Mouse (Mus musculus): ENCODE measurements around the gene Emc3.

The Emc3 gene

DNA sequence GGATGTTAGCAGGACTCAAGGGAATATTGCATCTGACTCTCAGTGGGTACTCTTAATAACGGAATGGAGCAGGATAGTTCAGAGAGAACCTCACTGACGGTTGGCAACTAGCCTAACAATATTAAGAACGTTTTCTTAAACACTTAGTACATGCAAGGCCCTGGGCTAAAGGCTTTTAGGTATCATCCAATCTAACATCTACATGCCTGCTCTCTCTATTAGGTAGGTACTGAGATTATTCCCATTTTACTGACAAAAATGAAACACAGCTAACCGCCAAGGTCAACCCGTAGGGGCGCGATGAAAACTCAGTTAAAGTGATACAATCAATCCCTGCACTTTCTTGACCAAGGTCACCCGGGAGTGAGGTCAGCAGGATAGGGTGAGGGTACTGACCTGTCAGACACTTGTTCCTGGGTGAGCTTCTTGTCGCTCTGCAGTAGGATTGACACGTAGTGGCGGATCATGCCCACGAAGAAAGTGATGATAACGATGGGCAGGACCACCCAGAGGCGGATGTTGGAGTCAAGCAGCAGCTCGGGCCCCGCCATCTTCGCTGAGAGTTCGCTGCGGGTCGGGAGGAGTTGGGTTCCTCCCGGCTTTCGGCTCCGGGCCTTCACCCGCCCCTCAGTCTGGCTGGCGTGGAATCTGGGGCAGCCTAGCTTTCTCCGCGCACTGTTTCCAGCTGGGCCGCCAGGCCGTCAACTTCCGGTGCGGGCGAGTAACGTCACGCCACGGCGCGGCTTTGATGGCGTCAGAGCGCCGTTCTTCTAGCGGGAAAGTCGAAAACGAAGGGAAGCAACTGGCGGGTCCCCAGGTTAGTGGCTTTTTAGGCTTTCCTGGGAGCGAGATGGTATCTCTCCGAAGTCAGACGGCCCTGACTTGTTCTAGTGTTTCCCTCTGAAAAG lies at the start of gene Emc3, which contains the start of gene Fancd2:
Gene Emc3, minus strand, starts transcription at position 721 of the 908 bp plus-strand sequence.
Gene Fancd2, plus strand, starts transcription at position 751 of the 908 bp plus-strand sequence.
- peak; percentile 70 for DNase-seq (ENCODE audit: extremely low read depth, low read depth)

DNA sequence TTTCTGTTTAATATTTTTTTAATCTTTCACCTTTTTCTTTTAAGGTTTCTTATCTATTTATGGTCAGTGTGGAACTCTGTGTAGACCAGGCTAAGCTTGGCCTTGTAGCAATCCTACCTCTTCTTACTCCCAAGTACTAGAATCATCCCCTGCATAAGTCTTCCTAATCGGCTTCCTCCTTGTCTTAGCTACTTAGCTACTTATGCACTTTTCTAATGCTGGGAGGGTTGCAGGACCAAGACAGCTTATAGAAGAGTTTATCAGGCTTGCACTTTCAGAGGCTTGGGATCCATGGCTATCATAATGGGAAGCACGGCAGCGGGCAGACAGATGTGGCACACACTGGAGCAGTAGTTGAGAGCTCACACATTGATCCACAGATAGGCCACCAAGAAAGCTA lies 47.9 kb upstream of the Emc3 start:
- no peak for DNase-seq (ENCODE audit: extremely low read depth, low read depth)

DNA sequence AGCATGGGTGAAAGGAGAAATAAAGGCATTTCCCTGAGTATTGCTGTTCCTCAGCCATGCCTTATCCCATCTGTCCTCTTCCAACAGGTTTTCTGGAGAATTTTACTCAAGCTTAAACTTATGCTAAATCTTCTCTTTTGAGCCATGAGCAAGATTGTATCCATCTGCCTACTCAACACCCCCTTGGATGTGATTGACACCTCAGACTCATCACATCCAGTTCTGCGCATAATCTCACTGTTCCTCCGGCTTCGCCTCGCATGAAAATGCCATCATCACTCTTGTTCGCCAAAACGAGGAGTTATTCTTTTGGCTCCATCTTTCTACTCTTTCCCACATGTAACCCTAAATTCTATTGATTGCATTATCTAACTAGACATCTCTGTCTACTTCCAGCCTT lies 44.6 kb upstream of the Emc3 start:
- DNase-seq (ENCODE audit: extremely low read depth, low read depth), result no peak

DNA sequence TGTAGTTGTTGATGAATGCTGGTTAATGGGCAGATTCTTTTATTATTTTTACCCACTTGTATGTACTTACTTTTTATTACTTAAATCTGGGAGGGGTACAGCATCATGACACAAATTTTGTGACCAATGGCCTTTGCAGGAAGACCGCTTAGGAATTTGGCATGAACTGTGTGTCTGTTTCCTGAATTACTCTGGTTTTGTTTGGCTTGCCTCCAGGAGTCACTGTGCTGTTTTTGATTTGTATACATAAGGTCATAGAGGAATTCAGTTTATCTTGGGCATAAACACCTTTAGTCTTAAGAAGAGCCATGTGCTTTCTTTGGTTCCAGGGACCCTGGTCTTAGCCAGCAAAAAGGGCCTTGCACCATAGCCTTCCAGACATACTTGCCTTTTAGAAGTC lies 33.1 kb upstream of the Emc3 start:
- DNase-seq (ENCODE audit: extremely low read depth, low read depth), result no peak

DNA sequence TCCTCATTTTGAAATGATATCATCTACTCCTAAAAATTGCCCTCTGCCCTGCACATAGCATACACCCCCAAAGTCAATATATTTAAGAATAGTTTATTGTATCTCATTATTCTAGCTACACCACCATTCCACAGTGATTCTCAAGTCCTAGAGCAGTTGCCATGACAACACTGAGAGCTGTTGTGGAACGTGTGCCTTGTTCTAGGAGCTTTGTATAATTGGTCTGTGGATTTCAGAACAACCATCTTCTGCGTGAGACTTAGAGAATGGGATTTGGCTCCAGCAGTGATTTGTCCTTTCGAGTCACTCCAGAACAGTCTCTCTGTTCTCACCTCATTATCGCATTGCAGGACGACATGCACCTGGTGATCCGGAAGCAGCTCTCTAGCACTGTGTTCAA lies 28.3 kb upstream of the Emc3 start:
- no peak for DNase-seq (ENCODE audit: extremely low read depth, low read depth)

DNA sequence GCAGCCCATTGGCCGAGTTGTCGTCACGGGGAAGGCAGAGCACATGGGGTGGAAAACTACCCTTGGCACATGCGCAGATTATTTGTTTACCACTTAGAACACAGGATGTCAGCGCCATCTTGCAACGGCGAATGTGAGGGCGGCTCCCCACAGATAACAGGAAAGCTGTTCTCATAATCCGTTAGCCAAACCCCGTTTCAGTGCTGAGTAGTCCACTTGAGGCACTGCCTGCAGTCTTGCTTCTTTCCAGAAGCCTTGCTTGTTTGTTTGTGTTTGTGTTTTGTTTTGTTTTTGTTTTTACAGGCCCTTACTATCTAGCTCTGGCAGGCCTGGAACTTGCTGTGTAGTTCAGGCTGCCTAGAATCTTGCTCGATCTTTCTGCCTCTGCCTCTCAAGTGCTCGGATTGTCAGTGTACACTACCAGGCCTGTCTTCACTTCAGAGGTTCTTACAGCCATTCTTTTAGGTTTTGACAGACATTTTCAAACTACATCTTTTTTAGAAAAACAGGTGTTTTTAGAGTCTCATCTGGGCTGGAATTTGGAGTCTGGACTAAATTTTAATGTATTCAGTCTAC lies 12.5 kb upstream of the Emc3 start:
- DNase-seq (ENCODE audit: extremely low read depth, low read depth), result no peak

DNA sequence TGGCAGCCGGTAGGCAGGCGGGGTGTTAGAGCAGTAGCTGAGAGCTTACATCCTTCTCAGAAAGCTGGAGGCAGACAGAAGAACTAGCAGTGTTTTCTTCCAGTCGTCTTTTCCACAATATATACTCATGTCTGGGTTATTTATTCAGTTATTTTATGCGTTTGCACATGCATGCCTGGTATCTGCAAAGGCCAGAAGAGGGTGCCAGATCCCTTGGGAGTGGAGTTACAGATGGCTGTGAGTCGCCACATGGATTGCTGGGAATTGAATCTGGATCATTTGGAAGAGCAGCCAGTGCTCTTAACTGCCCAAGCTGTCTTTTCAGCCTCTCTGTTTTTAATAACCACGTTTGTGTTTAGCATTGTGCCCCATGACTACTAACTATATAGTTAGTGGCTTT lies 10.2 kb upstream of the Emc3 start:
- DNase-seq (ENCODE audit: extremely low read depth, low read depth), result no peak

DNA sequence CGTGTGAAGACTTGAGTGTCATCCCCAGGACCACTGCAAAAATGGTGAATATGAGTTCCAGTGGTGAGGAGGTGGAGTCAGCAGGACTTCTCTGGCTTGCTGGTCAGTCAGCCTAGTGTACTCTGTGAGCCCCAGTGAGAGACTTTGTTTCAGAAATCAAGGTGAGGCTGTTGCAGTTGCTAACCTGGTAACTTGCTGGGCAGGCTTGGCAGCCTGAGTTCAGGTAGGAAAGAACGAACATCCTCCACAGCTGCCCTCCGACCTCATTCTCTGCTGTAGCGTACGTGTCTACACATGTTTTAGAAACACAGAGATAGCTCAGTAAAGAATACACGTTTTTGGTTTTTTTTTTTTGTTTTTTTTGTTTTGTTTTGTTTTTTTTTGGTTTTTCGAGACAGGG lies 3.4 kb upstream of the Emc3 start:
- DNase-seq (ENCODE audit: extremely low read depth, low read depth), result no peak

DNA sequence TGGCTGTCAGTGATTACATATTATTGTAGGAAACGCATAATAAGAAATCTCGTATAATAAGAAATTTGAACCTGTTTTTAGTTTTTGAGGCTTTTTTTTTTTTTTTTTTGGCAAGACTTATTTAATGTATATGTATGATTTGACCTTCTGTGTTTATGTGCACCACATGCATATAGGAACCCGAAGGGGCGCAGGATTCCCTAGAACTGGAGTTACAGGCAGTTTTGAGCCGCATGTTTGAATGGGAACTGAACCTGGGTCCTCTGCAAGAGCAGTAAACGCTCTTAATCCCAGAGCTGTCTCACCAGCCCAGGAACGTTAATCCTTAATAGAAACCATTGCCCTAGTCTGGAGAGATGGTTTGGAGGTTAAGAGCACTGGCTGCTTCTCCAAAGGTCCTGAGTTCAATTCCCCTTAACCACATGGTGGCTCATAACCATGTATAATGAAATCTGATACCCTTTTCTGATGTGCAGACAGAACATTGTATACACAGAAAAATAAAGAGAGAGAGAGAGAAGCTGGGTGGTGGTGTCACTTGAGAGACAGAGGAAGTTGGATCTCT lies 470 bp upstream of the Emc3 start:
- peak; percentile 39 for DNase-seq (ENCODE audit: extremely low read depth, low read depth)

DNA sequence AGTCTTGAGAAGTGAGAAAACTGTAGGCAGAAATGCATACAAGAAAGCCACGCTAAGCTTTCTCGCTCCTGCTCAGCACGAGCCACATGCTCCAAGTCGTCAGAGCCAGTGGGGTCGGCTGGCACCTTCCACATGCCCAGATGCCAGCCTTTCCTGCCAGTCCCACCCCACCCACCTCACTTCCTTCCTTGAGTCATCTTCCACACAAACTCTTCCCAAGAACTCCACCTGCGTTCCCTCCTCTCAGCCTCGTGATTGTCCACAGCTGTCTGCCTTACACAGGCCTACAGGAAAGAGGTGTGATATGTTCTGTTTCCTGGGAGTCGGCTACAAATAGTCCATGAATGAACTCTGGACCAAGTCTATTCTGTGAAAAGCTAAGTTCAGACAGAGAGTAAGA lies 8.0 kb downstream of the Emc3 start:
- DNase-seq (ENCODE audit: extremely low read depth, low read depth), result no peak

DNA sequence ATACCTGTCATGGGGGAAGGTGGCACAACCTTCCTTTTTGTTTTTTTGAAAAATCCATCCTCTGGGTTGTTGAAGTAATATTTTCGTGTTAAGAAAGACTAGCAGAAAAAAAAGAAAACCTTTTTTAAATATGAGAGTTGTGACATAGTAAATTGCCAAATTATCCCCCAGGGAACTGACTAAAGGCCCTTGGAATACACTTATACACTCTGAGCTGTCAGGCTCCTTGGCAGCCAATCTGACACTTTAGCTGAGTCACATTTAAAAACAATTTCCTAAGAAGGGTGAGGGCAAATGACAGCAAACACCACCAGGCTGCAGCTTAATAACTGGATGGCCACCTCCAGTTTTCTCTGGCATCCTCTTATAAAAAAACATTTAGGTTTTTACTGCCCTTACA lies 9.1 kb downstream of the Emc3 start:
- DNase-seq (ENCODE audit: extremely low read depth, low read depth), result no peak

DNA sequence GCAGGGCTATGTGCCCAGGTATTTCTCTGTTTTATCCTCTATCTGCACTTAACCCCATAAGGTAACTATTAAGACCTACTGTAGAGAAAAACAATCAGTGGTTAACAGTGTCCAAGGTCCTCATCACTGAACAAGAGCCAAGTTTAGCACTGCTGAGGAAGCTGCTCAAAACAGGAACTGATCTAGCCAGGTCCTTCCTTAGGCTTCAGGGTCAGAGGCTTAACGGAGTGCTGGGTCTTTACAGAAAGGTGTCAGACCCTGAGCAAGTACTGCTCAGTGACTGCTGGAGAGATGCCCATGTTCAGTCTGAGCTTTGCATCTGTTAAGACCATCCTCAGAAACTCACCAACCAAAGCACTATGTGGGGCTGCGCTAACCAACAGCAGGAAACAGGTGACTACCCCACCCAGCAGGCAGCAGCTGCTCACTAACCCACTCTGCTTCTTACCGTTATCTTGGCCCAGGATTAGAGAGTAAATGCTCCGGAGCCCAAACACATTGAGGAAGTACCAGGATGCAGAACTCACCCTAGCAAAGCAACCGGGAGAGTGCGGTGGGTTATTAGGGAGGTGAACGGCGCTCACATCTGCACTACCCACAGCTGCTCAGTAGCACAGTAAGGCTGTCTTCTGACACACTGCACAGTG lies 13.9 kb downstream of the Emc3 start:
- DNase-seq (ENCODE audit: extremely low read depth, low read depth), result peak; percentile 63

DNA sequence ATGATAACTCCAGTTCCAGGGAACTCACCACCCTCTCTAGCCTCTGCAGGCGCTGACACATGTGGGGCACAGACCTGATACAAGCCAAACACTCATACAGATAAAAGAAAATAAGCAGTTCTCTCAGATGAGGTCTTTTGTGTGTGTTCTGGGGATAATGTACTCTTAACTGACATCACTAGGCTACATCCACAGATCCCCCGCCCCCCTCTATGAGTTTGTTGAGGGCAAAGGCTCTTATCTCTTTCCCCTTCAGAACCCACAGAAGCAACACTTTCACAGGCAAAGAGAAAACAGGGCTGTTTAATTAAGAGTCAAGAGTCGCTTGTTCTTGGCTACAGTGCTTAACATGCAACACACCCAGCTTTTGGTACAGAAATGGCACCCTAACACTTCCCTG lies 16.9 kb downstream of the Emc3 start:
- DNase-seq (ENCODE audit: extremely low read depth, low read depth), result no peak

DNA sequence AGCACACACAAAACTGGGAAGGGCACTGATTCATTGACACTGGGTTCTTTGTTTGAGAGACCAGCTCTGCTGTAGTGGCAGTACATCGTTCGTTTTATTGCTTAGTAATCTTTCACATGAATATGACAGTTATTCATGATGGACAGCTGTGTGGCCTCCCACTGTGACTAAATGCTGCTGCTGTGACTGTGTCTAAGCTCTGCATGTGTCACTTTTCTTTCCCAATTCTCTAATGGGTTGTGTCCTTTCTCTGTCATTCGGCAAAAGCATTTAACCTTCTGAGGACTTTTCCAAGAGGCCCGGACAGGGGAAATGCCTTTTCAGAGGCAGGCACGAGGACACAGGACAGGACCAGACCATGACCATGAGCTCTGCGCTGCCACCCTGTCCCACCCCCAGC lies 17.5 kb downstream of the Emc3 start:
- DNase-seq (ENCODE audit: extremely low read depth, low read depth), result no peak

DNA sequence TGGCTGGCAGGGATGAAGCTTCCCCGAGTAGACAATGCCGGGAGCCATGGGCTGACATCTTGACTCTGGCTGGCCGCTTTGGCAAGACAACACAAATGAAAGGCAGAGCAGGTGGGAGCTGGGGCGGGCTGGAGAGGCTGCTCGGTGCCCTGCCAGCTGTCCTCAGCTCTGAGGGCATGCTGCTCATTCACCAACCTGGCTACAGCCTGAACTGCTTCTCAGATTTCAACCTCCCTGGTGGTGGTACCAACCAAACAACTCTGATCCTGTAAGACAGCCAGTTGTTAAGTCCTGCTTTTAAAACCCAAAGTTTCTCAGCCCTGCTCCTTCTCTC lies 22.5 kb downstream of the Emc3 start:
- no peak for DNase-seq (ENCODE audit: extremely low read depth, low read depth)

DNA sequence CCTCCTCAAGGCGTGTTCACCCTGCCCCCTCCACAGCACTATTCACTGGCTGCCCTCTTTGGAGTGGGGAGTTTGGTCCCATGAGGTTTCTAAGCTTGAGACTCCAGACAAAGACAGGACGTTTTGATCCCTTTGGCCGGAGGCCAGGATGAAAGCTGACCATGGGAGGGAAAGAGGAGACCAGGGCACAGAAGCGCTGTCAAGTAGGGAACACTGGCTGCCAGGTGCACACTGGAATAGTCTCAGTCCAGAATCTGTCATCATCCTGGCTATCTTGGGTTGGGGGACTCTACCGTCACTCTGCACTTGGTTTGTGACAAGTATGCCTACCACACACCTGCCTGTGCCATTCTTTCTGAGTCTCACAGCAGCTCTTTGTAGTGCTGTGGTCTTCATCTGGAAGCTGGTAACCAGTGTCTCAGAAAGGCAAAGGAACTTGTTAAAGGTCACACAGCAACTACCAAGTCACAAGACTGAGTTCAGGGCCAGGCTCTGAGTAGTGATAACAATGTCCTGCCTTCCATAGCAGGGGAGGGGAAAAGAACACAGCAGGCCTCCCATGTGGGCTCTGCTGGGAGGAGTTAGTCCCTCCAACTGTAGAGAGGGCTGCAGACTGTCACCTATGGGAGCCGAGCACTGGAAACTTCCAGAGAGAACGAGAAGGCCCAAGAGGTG lies 23.0 kb downstream of the Emc3 start:
- no peak for DNase-seq (ENCODE audit: extremely low read depth, low read depth)

DNA sequence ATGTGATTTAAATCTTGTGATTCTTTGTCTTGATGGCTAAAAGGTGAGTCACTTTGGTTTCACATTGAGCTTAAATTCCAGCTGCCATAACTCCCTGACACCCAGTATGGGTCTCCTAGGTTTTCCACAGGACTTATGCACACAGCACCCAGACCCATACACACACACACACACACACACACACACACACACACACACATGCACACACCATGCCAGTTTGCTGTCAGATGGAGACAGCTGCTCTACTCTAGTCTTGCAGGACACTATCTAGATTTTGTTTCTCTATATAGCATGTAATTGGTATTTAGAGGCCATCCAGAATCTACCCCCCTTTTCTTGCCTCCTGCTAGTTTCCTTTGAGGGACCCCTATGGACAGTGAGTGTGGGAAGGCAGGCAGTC lies 24.3 kb downstream of the Emc3 start:
- DNase-seq (ENCODE audit: extremely low read depth, low read depth), result no peak

DNA sequence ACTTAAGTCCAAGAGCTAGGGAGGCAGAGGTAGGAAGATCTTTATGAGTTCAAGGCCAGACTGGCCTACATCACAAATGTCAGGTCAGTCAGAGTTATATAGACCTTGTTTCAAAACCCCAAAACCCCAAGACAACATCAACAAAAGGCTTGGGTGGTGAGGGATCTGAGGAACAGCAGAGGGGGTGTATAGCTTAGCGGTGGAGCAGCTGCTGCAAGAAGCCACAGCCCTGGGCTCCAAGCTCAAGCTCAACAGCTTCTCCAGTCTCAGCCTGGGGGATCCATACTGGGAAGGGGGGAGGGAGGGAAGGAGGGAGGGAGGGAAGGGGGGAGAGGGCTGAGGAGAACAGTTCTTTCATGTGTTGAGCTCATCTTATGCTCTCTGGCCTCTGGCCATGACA lies 25.8 kb downstream of the Emc3 start:
- no peak for DNase-seq (ENCODE audit: extremely low read depth, low read depth)

DNA sequence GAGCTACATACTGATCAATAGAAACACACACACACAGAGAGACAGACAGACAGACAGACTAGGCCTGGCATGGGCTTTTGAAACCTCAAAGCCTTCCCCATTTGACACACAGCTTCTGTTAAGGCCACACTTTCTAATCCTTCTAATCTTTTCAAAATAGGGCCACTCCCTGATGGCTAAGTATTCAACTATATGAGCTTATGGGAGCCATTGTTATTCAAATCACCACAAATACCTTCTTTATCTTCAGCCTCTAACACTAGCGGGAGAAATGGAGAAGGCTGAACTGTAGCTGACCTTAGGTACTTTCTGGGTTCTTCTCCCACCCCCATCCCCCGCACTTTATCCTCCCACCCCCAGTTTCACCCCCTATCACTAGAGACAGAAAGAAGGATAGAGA lies 28.7 kb downstream of the Emc3 start:
- no peak for DNase-seq (ENCODE audit: extremely low read depth, low read depth)

DNA sequence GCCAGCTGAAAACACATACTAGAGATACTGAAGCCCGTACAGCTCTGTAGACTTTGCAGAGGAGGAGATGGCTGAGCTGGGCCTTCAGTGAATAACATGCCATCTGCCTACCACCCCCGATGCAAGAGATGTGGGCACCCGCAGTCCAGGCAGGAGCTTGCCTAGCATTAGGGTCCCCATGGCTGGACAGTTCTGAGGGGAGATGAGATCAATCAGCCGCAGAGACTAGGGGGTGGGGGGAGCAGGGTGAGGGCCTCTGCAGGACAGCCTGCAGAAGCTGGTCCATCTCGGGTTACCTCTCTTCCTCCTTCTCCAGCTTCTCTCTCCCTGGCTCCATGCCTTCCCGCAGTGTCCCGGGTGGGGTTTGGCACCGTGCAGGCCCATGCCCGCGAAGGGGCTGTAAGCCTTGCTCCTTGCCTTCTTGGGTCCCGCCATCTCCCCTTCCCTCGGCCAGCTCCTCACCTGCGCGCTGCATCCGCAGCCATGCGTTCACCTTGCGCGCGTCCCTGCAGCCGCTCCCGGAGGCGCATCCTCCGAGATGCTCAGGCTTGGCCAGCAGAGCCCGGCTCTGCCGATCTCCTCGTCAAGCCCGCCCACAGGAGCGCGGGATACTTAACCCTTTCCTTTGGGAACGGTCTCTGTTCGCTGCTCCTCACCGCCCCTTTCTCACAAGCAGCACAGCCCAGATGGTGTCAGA lies 29.9 kb downstream of the Emc3 start, which contains the start of gene Prrt3:
Gene Prrt3, minus strand, starts transcription at position 544 of the 697 bp plus-strand sequence.
- no peak for DNase-seq (ENCODE audit: extremely low read depth, low read depth)

DNA sequence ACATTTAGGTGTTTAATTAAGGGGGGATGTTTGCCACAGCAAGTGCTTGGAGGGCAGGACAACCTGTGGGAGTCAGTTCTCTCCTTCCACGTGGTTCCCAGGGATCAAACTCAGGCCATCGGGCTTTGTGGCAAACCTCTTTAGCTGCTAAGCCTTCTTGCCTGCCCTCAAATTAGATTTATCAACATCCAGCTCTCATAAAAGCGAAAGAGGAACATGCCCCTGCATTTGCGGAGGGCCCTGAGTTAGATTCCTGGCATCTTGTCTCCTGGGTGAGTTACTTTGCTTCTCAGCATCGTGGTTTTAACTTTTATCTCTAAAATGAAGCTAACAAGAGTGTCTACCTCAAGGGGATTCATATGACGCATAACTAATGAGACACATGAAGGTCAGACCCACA lies 32.1 kb downstream of the Emc3 start:
- no peak for DNase-seq (ENCODE audit: extremely low read depth, low read depth)

Measured in MEL-GATA-1-ER (cell line).